Mouse (Mus musculus) forebrain, embryonic 10.5 days (tissue): ENCODE measurements at regions not wholly inside any gene's neighbourhood (a gene's known extent, or its start where the extent isn't known, plus 50 kb on each side); places are given as distances from the start of the nearest gene placed in this dataset.

Experiments
- DNase-seq: peaks from one replicate; pipeline ENCODE4 v3.0.0-alpha.2; 2017; ENCODE audit warnings: low spot score; ENCODE audit errors: extremely low spot score
- H3K27ac ChIP-seq: fragments of 300-500 bp; sonication (generic); 2 replicates; pipeline ENCODE4 v1.5.1; 2016; ENCODE audit warnings: mild to moderate bottlenecking
- H3K27me3 ChIP-seq: fragments of 300-500 bp; sonication (generic); 2 replicates; pipeline ENCODE4 v1.6.1; 2016; ENCODE audit warnings: mild to moderate bottlenecking; ENCODE audit not compliant: poor library complexity, severe bottlenecking
- H3K36me3 ChIP-seq: fragments of 300-500 bp; sonication (generic); replicated peaks from 2 replicates; pipeline ENCODE4 v1.6.1; 2016; ENCODE audit warnings: mild to moderate bottlenecking, moderate library complexity
- H3K4me1 ChIP-seq: fragments of 300-500 bp; sonication (generic); 2 replicates; pipeline ENCODE4 v1.6.1; 2016
- H3K4me3 ChIP-seq: fragments of 300-500 bp; sonication (generic); 2 replicates; pipeline ENCODE4 v1.5.1; 2016; ENCODE audit warnings: mild to moderate bottlenecking, moderate library complexity
- H3K9me3 ChIP-seq: fragments of 300-500 bp; sonication (generic); 2 replicates; pipeline ENCODE4 v1.6.1; 2016; ENCODE audit warnings: mild to moderate bottlenecking, moderate library complexity
- WGBS: fragments of 180-500 bp; shearing (Covaris S2); methylation state at CpG from one replicate; pipeline ENCODE4 v1.1.7; 2016; 5-methylcytosine and 5-hydroxymethylcytosine counted together

DNA sequence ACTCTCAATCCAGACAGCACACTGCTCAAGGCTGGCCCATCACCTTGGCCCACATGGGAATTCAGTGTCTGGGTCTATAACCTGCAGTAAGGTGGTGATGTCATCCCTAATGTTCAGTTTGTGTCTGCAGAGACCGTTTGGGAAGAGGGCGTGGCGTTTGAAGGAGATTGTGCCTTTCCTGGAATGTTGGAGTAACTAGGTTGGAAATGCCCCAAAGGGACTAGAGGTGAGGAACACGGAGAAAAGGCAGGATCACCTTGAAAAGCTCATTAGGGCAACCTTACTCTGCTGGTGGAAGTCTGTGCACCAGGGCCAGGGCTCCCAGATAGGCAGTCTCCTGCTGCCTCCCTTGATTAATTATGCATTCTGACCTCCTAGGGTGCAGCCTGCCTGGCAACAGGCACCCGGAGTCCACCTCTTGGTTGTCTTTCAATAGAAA, 400.6 kb upstream of the Slc30a5 start:
- no peaks in the 10 kb centered on the region for H3K9me3 ChIP-seq
- H3K27me3 ChIP-seq: no peaks in the 10 kb centered on the region
- no peak for DNase-seq
- 26% methylated on average over 5 of the region's 5 CpGs for WGBS
- H3K27ac ChIP-seq: peak overlapping the region; percentile 71
- H3K4me3 ChIP-seq: no peak overlapping the region; the same call in 1 of the 2 replicates
- no peaks in the 10 kb centered on the region for H3K36me3 ChIP-seq
- H3K4me1 ChIP-seq: peaks cover 34% of the 10 kb centered on the region

DNA sequence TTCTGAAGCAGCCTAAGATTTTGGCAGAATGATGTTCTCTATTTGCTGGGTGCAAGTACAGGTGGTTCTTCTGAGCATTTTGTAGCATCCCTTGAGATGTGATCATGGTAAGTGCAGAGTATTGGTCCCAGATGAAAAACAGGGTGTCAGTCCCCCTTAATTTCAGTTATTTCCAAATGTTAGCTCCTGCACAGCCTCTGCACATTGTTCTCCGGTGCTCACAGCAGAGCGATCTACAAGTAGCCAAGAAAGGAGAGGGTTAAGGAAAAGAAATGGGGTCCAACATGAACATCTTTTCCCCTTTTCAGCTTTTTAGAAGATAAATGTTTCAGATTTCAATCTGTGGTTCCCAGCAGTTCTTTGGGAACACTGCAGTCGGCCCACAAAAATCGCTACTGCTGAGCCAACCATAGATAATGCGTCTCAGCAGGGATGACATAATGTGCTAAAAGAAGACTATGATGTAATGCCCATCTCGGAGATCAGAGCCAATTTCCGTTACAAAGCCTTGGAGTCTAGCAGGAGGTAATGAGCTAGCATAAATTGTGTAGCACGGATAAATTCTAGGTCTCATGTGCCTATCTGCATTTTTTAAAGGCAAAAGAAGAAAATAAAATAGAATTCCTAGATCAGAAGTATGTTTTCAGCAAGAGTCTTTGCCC, 400.1 kb upstream of the Slc30a5 start:
- peak overlapping the region; percentile 71 for H3K27ac ChIP-seq
- no peaks in the 10 kb centered on the region for H3K36me3 ChIP-seq
- WGBS: 42% methylated on average over 8 of the region's 8 CpGs
- no peak overlapping the region; the same call in 1 of the 2 replicates for H3K4me3 ChIP-seq
- H3K27me3 ChIP-seq: no peaks in the 10 kb centered on the region
- H3K4me1 ChIP-seq: peaks cover 34% of the 10 kb centered on the region
- no peaks in the 10 kb centered on the region for H3K9me3 ChIP-seq
- DNase-seq: no peak

GRCm38 (mm10) chr13:101229861-101230260, 396.6 kb upstream of the Slc30a5 start:
- no peak for DNase-seq
- no peak overlapping the region for H3K27ac ChIP-seq
- no peaks in the 10 kb centered on the region for H3K36me3 ChIP-seq
- H3K4me3 ChIP-seq: no peak overlapping the region
- no peaks in the 10 kb centered on the region for H3K9me3 ChIP-seq
- peaks cover 26% of the 10 kb centered on the region for H3K4me1 ChIP-seq
- H3K27me3 ChIP-seq: no peaks in the 10 kb centered on the region
- 86% methylated on average over 4 of the region's 4 CpGs for WGBS

DNA sequence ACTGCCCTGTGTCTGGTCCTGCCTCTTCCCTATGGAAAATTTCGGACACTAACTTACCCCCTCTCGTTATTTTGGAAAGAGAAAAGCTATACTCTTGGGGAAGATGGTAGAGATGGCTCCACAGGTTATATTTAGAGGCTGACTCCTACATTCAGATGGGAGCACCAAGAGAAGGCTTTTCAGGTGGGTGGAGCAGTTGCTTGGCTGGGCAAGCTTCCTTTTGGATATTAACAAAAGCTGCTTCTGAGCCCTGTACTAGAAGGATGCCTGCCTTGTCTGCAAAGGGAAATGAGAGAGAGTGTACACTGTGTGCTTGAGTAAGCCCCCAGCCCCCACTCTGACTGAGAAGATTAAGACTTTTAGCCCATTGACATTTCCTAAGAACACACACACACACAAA, 392.1 kb upstream of the Slc30a5 start:
- no peak overlapping the region for H3K27ac ChIP-seq
- no peak for DNase-seq
- H3K36me3 ChIP-seq: no peaks in the 10 kb centered on the region
- no peaks in the 10 kb centered on the region for H3K27me3 ChIP-seq
- no peaks in the 10 kb centered on the region for H3K4me1 ChIP-seq
- no peak overlapping the region for H3K4me3 ChIP-seq
- H3K9me3 ChIP-seq: no peaks in the 10 kb centered on the region
- 80% methylated on average over 2 of the region's 2 CpGs for WGBS

DNA sequence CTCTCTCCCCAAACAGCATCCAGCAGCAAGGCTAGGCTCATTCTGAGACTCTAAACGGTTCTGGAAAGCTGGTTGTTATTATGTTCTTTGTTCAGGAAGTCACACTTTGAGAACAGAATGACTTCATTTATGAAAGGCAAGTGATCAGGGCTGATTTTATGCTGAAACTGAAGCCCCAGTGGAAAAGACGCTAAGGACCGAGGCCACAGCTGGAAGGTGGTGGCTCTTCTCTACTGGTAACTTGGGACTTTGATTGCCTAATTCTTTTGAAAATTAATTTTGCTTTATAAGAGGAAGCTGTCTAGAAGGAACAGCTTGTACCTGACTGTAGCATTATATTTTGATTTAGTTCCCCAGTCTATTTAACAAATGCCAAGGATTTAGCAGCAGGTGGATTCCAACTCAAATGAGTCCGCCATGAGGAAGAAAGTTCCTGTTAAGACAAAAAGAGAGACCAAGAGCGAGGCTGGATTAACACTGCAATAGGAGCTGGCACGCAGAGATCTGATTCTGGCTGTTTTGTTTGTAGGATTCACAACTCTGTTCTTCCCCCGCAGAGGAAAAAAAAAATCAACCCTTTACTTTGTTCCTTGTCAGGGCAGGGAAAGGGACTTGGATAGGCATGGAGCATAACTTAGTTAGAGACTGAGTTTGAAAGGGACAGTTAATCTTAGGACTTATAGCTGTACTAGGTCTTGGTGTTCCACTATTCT, 388.3 kb upstream of the Slc30a5 start:
- H3K4me1 ChIP-seq: peaks cover 9% of the 10 kb centered on the region
- H3K36me3 ChIP-seq: no peaks in the 10 kb centered on the region
- no peak for DNase-seq
- 70% methylated on average over 7 of the region's 7 CpGs for WGBS
- no peak overlapping the region for H3K27ac ChIP-seq
- H3K9me3 ChIP-seq: no peaks in the 10 kb centered on the region
- no peaks in the 10 kb centered on the region for H3K27me3 ChIP-seq
- no peak overlapping the region for H3K4me3 ChIP-seq

DNA sequence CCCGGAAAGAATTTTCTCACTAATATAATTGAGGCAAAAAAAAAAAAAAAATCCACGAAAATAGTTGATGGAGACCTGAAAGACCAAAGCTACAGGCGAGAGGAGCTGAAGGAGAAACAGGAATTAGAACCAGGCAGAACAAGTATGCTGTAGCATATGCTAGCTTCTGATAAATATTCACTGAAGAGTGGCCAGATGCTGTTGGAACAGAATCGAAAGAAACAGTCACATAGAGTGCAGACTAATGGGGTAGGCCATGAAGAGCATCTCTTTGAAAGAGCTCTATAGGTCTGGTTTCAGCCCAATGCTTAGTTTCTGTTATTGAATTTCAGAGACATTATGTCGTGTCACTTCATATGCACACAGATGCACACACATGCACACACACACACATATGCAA, 386.3 kb upstream of the Slc30a5 start:
- 89% methylated on average over 5 of the region's 5 CpGs for WGBS
- H3K27ac ChIP-seq: no peak overlapping the region

GRCm38 (mm10) chr13:101216897-101217480, 383.8 kb upstream of the Slc30a5 start:
- DNase-seq: no peak
- peaks cover 44% of the 10 kb centered on the region for H3K4me1 ChIP-seq
- no peaks in the 10 kb centered on the region for H3K27me3 ChIP-seq
- WGBS: 87% methylated on average over 8 of the region's 8 CpGs
- H3K27ac ChIP-seq: no peak overlapping the region
- H3K36me3 ChIP-seq: no peaks in the 10 kb centered on the region
- no peaks in the 10 kb centered on the region for H3K9me3 ChIP-seq
- no peak overlapping the region for H3K4me3 ChIP-seq

More for the DNA sequence above, 386.3 kb upstream of the Slc30a5 start:
- DNase-seq: no peak
- Histone ChIP-seq H3K9me3 (no peaks in the 10 kb centered on the region), H3K4me1 (peaks cover 23% of the 10 kb centered on the region), H3K36me3 (no peaks in the 10 kb centered on the region), H3K27me3 (no peaks in the 10 kb centered on the region), H3K4me3 (no peak overlapping the region)

DNA sequence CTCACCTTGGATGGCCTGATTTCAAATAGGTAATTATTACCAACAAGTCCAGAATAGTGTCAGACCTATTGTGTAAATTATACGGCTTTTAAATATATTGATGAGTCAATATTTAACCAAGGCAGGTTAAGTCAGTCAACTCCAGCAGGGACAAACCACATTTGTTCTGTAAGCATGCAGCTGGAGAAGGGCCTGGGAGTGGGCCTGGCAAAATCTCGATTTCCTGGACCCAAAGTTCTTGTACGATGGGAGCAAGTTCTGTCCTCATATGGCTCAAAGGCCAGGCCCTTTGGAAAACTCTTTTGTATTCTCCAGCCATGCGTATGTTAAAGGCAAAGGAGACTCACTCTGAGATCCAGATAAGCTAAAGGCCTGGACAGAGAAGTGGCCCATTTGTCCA, 383.2 kb upstream of the Slc30a5 start:
- DNase-seq: no peak
- H3K27ac ChIP-seq: no peak overlapping the region
- H3K4me1 ChIP-seq: peaks cover 44% of the 10 kb centered on the region
- H3K9me3 ChIP-seq: no peaks in the 10 kb centered on the region
- H3K27me3 ChIP-seq: no peaks in the 10 kb centered on the region
- H3K4me3 ChIP-seq: no peak overlapping the region
- H3K36me3 ChIP-seq: no peaks in the 10 kb centered on the region
- WGBS: 88% methylated on average over 4 of the region's 4 CpGs

- Histone ChIP-seq H3K4me1 (peaks cover 44% of the 10 kb centered on the region), H3K4me3 (no peak overlapping the region), H3K27me3 (no peaks in the 10 kb centered on the region), H3K27ac (peak overlapping the region; percentile 9; the same call in 1 of the 2 replicates), H3K36me3 (no peaks in the 10 kb centered on the region), H3K9me3 (no peaks in the 10 kb centered on the region)
- WGBS: 52% methylated on average over 11 of the region's 11 CpGs
- peak; percentile 26 for DNase-seq
Observed at GRCm38 (mm10) chr13:101215792-101216221, 382.6 kb upstream of the Slc30a5 start.

DNA sequence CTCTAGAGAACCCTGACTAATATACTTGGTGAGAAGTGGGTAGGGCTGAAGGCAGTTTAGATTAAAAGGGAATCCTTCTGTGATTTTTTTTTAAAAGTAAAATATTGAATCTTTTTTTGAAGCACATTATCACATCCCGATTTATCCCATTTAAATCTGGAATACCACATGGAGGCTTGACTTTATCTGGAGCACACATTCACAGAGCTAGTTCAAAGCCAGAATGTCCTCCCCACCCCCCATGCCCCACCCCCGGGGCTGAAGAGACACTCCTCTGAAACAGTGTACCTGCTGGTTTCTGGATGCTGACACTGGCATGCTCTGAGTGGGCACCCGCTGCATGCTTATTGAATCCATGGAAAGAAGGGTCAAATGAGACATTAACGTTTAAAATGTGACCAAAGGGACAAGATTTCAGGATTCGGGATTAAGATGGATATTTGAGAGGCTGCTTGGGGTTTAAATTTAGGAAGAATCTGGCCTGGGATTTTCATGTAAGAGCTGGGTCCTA, 382.0 kb upstream of the Slc30a5 start:
- Histone ChIP-seq H3K4me1 (peaks cover 44% of the 10 kb centered on the region), H3K9me3 (no peaks in the 10 kb centered on the region), H3K4me3 (no peak overlapping the region), H3K27me3 (no peaks in the 10 kb centered on the region), H3K36me3 (no peaks in the 10 kb centered on the region), H3K27ac (no peak overlapping the region)
- WGBS: 73% methylated on average over 5 of the region's 5 CpGs
- DNase-seq: no peak

DNA sequence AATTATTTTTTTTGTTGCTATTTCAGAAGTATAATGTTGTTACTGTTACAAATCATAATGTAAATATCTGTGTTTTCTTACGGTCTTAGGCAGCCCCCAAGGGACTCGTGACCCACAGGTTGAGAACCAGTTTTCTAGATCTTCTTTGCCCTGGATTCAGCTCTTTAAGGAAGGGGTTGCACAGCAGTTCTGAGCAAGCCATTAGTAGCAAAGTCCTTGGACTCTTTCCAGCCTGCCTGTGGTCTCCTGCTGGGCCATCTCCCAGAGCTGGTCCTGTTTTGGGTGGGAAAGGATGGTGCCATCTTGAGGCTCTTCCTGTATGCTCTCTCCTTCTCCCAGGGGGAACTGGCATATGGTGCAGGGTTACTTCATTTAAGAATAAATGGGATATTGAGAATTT, 380.9 kb upstream of the Slc30a5 start:
- peaks cover 44% of the 10 kb centered on the region for H3K4me1 ChIP-seq
- no peak overlapping the region for H3K27ac ChIP-seq
- DNase-seq: no peak
- 84% methylated on average over 2 of the region's 2 CpGs for WGBS
- H3K27me3 ChIP-seq: no peaks in the 10 kb centered on the region
- H3K36me3 ChIP-seq: no peaks in the 10 kb centered on the region
- no peak overlapping the region for H3K4me3 ChIP-seq
- H3K9me3 ChIP-seq: no peaks in the 10 kb centered on the region

GRCm38 (mm10) chr13:101213121-101213916, 380.1 kb upstream of the Slc30a5 start:
- WGBS: 60% methylated on average over 13 of the region's 13 CpGs
- H3K4me1 ChIP-seq: peaks cover 44% of the 10 kb centered on the region
- H3K9me3 ChIP-seq: no peaks in the 10 kb centered on the region
- no peaks in the 10 kb centered on the region for H3K36me3 ChIP-seq
- H3K4me3 ChIP-seq: no peak overlapping the region
- H3K27ac ChIP-seq: peak overlapping the region; percentile 51; the same call in 1 of the 2 replicates
- no peaks in the 10 kb centered on the region for H3K27me3 ChIP-seq
- DNase-seq: no peak
